Mouse (Mus musculus) liver, embryonic 15.5 days (tissue): ENCODE measurements around the gene 2310039H08Rik. TPM values are rescaled to one million over a fixed set of nuclear protein-coding genes. Genes with fewer than 3 reads are reported as not detected.
"Not testable (repeated sequence)": the region's sequence is repeated elsewhere in the genome, so short reads cannot be mapped to it uniquely, and the experiment has no call there.

Experiments
- ATAC-seq: fragments of 200-750 bp; cut with Nextera tagmentation; 2 replicates; pipeline ENCODE4 v1.8.0; 2017; ENCODE audit warnings: moderate number of reproducible peaks, mild to moderate bottlenecking, moderate library complexity; ENCODE audit not compliant: insufficient read depth
- H3K27ac ChIP-seq: fragments of 300-500 bp; sonication (generic); replicated peaks from 2 replicates; pipeline ENCODE4 v1.5.1; 2015; ENCODE audit warnings: mild to moderate bottlenecking, inconsistent platforms
- H3K27me3 ChIP-seq: fragments of 300-500 bp; sonication (generic); 2 replicates; pipeline ENCODE4 v1.6.1; 2015; ENCODE audit warnings: mild to moderate bottlenecking, inconsistent platforms
- H3K36me3 ChIP-seq: fragments of 300-500 bp; sonication (generic); replicated peaks from 2 replicates; pipeline ENCODE4 v1.6.1; 2015; ENCODE audit warnings: moderate library complexity, mild to moderate bottlenecking, inconsistent platforms
- H3K4me1 ChIP-seq: fragments of 300-500 bp; sonication (generic); replicated peaks from 2 replicates; pipeline ENCODE4 v1.6.1; 2015; ENCODE audit warnings: inconsistent platforms
- H3K4me2 ChIP-seq: fragments of 300-500 bp; sonication (generic); 2 replicates; pipeline ENCODE4 v1.6.1; 2015; ENCODE audit warnings: moderate library complexity, mild to moderate bottlenecking, inconsistent platforms
- H3K4me3 ChIP-seq: fragments of 300-500 bp; sonication (generic); replicated peaks from 2 replicates; pipeline ENCODE4 v1.5.1; 2015; ENCODE audit warnings: mild to moderate bottlenecking, inconsistent platforms
- H3K9ac ChIP-seq: fragments of 300-500 bp; sonication (generic); 2 replicates; pipeline ENCODE4 v1.6.1; 2015; ENCODE audit warnings: moderate library complexity, mild to moderate bottlenecking, inconsistent platforms
- H3K9me3 ChIP-seq: fragments of 300-500 bp; sonication (generic); replicated peaks from 2 replicates; pipeline ENCODE4 v1.6.1; 2016; ENCODE audit warnings: inconsistent platforms
- WGBS: fragments of 180-500 bp; shearing (Covaris S2); methylation state at CpG from one replicate; pipeline ENCODE4 v1.1.7; 2015; ENCODE audit warnings: mixed read lengths; ENCODE audit not compliant: insufficient replicate concordance; 5-methylcytosine and 5-hydroxymethylcytosine counted together
- polyA plus RNA-seq: library from polyadenylated mRNA; unstranded; fragments of >200 nt; fragmentation: Nextera tagmentation; extraction: Ambion mirVana; gene quantifications from 2 replicates; pipeline ENCODE4 v1.2.1, GENCODE M21; 2015

2310039H08Rik gene
- polyA plus RNA-seq, 1 experiment from 2014 or later: 47.5 TPM

DNA sequence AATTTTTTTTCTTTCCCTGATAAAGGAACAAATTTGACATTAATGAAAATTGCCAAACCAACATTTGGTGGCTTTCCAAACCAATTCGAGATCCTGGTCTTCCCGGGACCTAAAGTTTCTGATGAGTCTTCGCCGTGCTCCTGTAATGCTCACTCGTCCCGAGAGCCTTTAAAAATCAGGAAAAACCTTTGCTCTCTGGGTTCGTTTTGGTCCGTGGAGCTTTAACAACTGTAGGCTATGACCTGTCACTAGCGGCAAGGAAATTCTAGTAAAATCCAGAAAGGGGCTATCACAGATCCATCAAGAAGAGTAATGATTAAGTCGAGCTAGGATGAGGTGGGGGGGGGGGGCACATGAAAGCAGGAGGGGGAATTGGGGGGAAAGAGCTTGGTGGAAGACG is 9.4 kb downstream of the 2310039H08Rik start:
- 4% methylated on average over 11 of the region's 11 CpGs for WGBS
- Histone ChIP-seq H3K27ac (peak overlapping the region; percentile 78), H3K9me3 (no peaks in the 10 kb centered on the region), H3K4me1 (peaks cover 34% of the 10 kb centered on the region), H3K36me3 (peaks cover 43% of the 10 kb centered on the region), H3K9ac (peak overlapping the region; percentile 73), H3K4me2 (peak overlapping the region; percentile 75), H3K27me3 (no peaks in the 10 kb centered on the region), H3K4me3 (peak overlapping the region; percentile 81)
- ATAC-seq: no peak

DNA sequence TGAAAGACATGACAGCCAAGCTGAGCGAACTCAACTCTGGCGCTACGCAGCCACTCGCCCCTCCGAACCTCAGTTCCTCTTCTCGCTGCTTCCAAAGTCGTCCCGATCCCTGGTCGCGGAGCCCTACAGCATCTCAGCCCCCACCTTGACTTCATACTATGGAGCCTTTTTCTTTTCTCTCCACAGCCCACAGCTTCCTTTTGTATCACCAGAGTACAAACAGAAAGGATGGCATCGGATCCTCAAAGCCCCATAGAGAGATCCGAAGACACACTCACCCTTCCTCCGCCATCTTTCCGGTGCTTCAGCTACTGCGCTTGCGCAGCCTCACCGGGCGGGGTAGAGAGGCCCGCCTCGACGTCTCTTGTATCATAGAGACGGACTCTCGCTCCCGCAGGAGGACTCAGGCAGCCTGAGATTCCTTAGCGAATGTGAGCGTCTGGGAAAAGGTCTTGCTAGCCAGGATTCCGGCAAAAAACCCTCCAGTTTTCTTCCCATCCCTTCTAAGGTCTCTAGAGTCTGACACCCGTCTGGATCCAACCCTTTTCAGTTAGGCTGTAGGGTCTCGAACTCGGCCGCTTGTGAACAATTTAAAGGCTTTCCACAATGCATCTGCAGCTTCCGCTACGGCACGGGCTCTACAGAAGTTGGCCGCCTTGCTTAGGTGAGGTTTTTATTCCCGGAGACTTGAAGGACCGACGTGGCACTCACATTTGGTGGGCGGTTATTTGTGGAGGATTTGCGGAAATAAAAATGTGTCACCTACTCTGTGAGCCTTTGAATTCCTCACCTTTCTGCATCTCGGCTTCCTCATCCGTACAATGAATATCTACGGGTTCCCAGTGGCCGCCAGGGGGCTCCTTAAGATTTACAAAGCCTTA is 10.1 kb downstream of the 2310039H08Rik start, which contains the start of gene Rpl7l1:
Gene Rpl7l1 (minus strand): TSS at position 332 of the 881 bp plus-strand sequence.
- under 1% methylated on average over 44 of the region's 44 CpGs for WGBS
- peak within 1 kb of the TSS; percentile 73 for H3K9ac ChIP-seq

DNA sequence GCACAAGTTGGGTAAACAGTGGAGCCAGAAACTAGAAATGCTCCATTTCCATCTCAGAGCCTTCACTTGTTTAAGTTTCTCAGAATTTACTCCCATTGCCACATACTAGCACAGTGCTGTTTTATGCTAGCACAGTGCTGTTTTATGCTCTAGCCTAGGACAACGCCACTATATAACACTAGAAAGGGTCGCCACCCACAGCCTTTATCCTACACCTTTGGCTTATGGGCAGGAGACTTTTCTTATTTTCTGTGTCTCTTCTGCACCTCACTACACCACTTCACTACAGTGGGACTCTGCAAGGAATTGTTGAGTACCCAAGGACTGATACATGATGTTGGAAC is 10.8 kb downstream of the 2310039H08Rik start:
- Histone ChIP-seq H3K4me3 (peak overlapping the region; percentile 81), H3K27ac (peak overlapping the region; percentile 78), H3K4me2 (peak overlapping the region; percentile 75), H3K36me3 (peaks cover 30% of the 10 kb centered on the region), H3K9me3 (no peaks in the 10 kb centered on the region), H3K27me3 (no peaks in the 10 kb centered on the region), H3K9ac (peak overlapping the region; percentile 61), H3K4me1 (peaks cover 40% of the 10 kb centered on the region)
- ATAC-seq: no peak
- 67% methylated on average over 2 of the region's 2 CpGs for WGBS

More for the DNA sequence above, 10.1 kb downstream of the 2310039H08Rik start, which contains the start of gene Rpl7l1:
- peak within 1 kb of the TSS; percentile 78 for H3K27ac ChIP-seq
- peaks cover 40% of the 10 kb centered on the region for H3K4me1 ChIP-seq
- ATAC-seq: peak; percentile 95
- no peaks in the 10 kb centered on the region for H3K9me3 ChIP-seq
- no peaks in the 10 kb centered on the region for H3K27me3 ChIP-seq
- H3K4me3 ChIP-seq: peak within 1 kb of the TSS; percentile 81
- peaks cover 36% of the 10 kb centered on the region for H3K36me3 ChIP-seq
- peak within 1 kb of the TSS; percentile 75 for H3K4me2 ChIP-seq

DNA sequence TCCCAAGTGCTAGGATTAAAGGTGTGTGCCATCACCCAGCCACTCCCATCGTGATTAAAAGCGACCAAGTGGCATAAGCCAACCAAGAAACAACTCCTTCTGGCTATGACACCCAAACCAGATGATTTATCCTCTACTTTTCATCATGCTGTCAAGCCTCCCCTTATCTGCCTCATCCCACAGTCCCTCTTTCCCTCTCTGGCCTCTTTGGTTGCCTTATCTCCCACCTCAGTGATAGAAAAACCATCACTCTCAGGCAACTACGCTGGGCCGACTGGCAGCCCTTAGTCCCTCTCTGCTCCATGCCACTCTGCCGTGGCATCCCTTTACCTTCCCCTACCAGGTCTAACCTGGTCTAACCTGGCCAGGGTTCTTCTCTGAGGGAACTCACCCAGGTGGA is 14.5 kb downstream of the 2310039H08Rik start:
- ATAC-seq: peak; percentile 33
- no peak overlapping the region for H3K9ac ChIP-seq
- H3K27me3 ChIP-seq: peaks cover 5% of the 10 kb centered on the region
- peaks cover 20% of the 10 kb centered on the region for H3K4me1 ChIP-seq
- no peaks in the 10 kb centered on the region for H3K36me3 ChIP-seq
- 30% methylated on average over 5 of the region's 5 CpGs for WGBS
- no peak overlapping the region for H3K4me3 ChIP-seq
- peak overlapping the region; percentile 29; the same call in 1 of the 2 replicates for H3K27ac ChIP-seq
- no peaks in the 10 kb centered on the region for H3K9me3 ChIP-seq
- peak overlapping the region; percentile 29 for H3K4me2 ChIP-seq

DNA sequence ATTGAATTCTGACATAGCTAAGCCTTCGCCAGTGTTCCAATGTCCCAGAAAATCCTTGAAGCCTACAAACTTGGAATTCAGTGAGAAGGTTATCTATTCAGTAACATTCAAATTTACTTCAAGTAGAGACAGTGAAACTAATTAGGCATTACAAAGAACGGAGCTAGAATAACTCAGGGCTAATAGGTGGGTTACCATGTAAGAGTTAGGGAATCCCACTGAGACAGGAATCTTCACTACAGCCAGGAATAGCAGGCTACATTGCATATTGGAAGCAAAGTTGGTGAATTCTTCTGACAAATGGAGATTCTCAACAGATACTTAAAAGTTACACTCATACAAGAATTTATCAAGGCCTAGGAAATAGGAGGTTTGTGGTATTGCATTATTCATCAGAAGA is 15.5 kb downstream of the 2310039H08Rik start:
- not testable (repeated sequence) for H3K4me2 ChIP-seq, H3K36me3 ChIP-seq, H3K27me3 ChIP-seq, H3K9me3 ChIP-seq, H3K27ac ChIP-seq, H3K4me3 ChIP-seq, H3K9ac ChIP-seq, ATAC-seq
- 68% methylated on average over 2 of the region's 2 CpGs for WGBS
- peaks cover 20% of the 10 kb centered on the region for H3K4me1 ChIP-seq

DNA sequence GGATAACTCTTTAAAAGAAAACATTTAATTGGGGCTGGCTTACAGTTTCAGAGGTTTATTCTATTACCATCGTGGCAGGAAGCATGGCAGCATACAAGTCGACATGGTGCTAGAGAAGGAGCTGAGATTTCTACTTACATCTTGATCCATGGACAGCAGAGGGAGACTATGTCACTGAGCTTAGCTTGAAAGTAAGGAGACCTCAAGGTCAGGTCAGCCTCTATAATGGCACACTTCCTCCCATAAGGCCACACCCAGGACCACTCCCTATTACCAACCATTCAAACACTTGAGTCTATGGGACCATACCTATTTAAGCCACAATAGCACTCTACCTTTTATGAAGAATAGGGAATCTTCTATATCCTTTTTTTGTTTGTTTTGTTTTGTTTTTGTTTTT is 20.5 kb downstream of the 2310039H08Rik start:
- 74% methylated on average over 2 of the region's 2 CpGs for whole genome bisulfite sequencing

DNA sequence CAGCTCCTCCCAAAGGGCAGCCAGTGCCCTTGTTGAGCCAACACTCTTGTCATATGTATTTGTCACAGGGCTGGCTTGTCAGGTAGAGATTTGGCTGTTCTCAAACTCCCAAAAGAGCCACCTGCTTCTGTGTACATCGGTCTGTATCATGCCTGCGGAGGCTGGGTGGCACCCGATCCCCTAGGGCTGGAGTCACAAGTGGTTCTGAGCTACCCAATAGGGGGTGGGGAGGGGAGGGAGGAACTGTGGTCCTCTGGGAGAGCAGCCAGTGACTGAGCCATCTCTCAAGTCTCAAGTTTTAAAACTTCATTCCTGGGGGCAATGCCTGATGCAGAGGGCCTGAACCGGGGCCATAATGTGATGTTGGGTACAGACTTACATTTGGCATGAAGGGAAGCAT is 24.3 kb downstream of the 2310039H08Rik start:
- 83% methylated on average over 4 of the region's 4 CpGs for WGBS
- ATAC-seq: no peak
- H3K4me2 ChIP-seq: no peak overlapping the region

More for the DNA sequence above, 20.5 kb downstream of the 2310039H08Rik start:
- no peak for ATAC-seq
- Histone ChIP-seq H3K27me3 (peaks cover 5% of the 10 kb centered on the region), H3K9me3 (no peaks in the 10 kb centered on the region), H3K4me1 (peaks cover 7% of the 10 kb centered on the region), H3K4me3 (no peak overlapping the region), H3K9ac (no peak overlapping the region), H3K36me3 (no peaks in the 10 kb centered on the region), H3K4me2 (no peak overlapping the region), H3K27ac (no peak overlapping the region)

DNA sequence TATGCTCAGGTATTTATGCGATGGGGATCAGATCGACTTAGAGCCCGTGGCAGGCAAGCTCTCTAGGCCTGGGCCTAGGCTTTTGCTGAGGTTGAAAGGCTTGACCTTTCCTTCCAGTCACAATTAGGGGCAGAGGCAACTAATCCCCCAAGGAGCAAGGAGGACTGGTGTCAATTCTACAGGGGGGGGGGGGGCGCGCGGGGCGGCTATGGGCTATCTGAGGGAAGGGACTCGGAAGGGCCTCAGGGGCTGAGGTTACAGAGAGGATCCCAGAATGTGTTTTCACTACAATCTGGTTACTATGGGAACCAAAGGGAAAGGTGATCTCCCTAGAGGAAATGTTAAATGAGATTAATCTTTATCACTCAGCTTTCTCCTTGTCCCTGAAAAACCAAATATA is 25.0 kb downstream of the 2310039H08Rik start:
- Histone ChIP-seq H3K27me3 (no peaks in the 10 kb centered on the region), H3K4me1 (peaks cover 16% of the 10 kb centered on the region), H3K9me3 (no peaks in the 10 kb centered on the region), H3K36me3 (peaks cover 40% of the 10 kb centered on the region), H3K9ac (no peak overlapping the region), H3K4me2 (no peak overlapping the region), H3K27ac (no peak overlapping the region), H3K4me3 (no peak overlapping the region)
- WGBS: 72% methylated on average over 8 of the region's 8 CpGs
- no peak for ATAC-seq

More for the DNA sequence above, 24.3 kb downstream of the 2310039H08Rik start:
- Histone ChIP-seq H3K4me3 (no peak overlapping the region), H3K27me3 (no peaks in the 10 kb centered on the region), H3K9me3 (no peaks in the 10 kb centered on the region), H3K9ac (no peak overlapping the region), H3K4me1 (peaks cover 11% of the 10 kb centered on the region), H3K36me3 (peaks cover 33% of the 10 kb centered on the region), H3K27ac (no peak overlapping the region)

DNA sequence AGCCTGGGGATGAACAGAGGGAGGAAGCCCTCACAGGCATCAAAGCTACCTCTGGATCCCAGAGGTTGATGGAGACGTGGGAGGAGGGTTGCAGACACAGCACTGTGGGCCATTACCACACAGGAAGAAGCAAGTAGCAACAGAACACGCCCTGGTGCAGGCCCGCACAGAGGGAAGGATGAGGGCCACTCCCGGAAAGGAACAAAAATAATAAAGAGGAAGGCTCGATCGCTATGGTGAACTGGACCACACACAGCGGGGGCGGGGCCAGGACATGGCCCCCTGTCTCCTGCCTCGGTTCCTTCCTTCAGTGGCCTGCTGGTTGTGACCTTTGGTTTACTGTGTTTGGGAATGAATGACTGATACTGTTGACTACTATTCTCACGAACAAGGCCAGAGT is 27.2 kb downstream of the 2310039H08Rik start:
- H3K9me3 ChIP-seq: no peaks in the 10 kb centered on the region
- H3K4me3 ChIP-seq: no peak overlapping the region
- 61% methylated on average over 10 of the region's 10 CpGs for WGBS
- H3K27ac ChIP-seq: no peak overlapping the region
- H3K4me1 ChIP-seq: peaks cover 8% of the 10 kb centered on the region
- no peak overlapping the region for H3K9ac ChIP-seq
- H3K4me2 ChIP-seq: no peak overlapping the region
- no peak for ATAC-seq
- peaks cover 51% of the 10 kb centered on the region for H3K36me3 ChIP-seq
- no peaks in the 10 kb centered on the region for H3K27me3 ChIP-seq

DNA sequence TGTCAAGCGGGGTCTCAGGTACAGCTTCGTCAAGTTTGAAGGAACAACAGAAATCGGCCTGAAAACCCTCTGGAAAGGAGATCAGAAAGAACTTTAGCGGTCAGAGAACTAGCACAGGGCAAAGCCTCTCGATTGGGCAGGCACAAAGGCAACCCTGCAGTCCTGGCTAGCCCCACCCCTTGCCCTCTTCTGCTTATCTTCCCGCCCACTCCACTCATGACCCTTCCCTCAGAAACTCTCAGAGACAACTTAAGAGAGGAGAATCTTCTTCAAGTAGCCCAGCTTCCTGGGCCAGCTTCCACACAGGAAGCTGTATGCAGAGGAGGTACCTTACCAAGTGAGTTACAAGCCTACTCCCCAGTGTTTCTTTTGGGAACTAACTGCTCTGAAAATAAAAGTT is 29.3 kb downstream of the 2310039H08Rik start:
- H3K9ac ChIP-seq: no peak overlapping the region
- no peak overlapping the region for H3K27ac ChIP-seq
- no peaks in the 10 kb centered on the region for H3K9me3 ChIP-seq
- H3K27me3 ChIP-seq: no peaks in the 10 kb centered on the region
- no peak for ATAC-seq
- H3K4me2 ChIP-seq: no peak overlapping the region
- peaks cover 8% of the 10 kb centered on the region for H3K4me1 ChIP-seq
- peaks cover 69% of the 10 kb centered on the region for H3K36me3 ChIP-seq
- H3K4me3 ChIP-seq: no peak overlapping the region
- 67% methylated on average over 6 of the region's 6 CpGs for WGBS

DNA sequence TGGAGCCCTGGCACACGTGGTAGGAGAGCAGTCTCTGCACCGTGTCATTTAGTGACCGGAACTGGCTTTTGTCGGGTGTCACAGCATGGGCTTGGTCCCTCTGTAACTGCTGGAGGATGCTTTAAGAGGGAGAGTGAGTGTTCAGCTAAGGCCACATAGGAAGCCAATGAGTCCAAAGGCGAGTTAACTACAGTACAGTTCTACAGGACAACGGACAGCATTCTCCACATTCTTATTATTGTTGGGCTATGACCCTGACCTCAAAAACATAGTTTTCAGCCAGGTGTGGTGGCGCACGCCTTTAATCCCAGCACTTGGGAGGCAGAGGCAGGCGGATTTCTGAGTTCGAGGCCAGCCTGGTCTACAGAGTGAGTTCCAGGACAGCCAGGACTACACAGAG is 35.9 kb downstream of the 2310039H08Rik start:
- Histone ChIP-seq H3K27me3 (no peaks in the 10 kb centered on the region), H3K4me3 (no peak overlapping the region), H3K36me3 (peaks cover 84% of the 10 kb centered on the region), H3K9me3 (no peaks in the 10 kb centered on the region), H3K4me1 (no peaks in the 10 kb centered on the region), H3K9ac (no peak overlapping the region), H3K27ac (no peak overlapping the region), H3K4me2 (no peak overlapping the region)
- no peak for ATAC-seq
- 82% methylated on average over 10 of the region's 10 CpGs for WGBS
